Mouse (Mus musculus) lung, postnatal 4 days (tissue): Measurements from ENCODE around the gene Il7r.
"Not testable (repeated sequence)": the region's sequence is repeated elsewhere in the genome, so short reads cannot be mapped to it uniquely, and the experiment has no call there.

Experiments used
- DNase-seq, 2 experiments: peaks; one replicate each; pipeline ENCODE4 v3.0.0; 2021

Gene Il7r

DNA sequence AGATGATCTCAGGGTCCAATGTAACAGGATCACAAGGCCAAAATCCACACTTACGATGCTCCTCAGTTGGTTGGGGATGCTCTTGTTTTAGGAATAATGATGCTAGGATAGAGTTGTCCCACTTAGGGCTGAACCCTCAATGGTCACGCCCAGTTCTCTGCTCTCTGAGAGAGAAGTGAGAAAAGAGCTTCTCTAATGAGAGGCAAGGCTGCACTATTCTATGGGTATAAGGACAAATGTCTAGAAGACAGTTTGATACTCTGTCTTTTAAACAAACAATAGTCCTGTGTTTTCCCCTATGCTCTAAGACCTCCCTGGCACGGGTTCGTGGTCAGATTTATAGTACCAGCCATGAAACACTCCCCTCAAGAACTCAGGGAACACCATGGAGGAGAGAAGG lies at the start of gene Il7r:
Gene Il7r, minus strand, starts transcription at position 101 of the 400 bp plus-strand sequence.
- no peak for DNase-seq

DNA sequence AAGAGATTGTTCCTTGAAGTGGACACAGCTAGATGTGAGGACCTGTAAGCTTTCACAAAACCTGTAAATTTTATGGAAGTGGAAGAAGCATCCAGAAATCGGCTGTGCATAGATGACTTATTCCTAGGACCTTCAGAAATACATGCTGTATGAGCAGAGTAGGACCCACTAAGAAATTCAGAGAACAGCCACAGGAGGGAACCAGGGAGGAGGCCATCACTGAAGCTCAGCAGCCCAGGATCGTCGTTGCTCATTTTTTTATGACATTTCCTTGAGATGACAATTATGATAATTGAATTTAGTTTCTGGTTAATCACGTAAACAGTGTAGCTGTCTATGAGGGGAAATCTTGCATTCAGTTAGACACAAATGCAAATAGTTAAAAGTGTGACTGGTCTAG lies 47.3 kb upstream of the Il7r start:
- DNase-seq, result no peak

DNA sequence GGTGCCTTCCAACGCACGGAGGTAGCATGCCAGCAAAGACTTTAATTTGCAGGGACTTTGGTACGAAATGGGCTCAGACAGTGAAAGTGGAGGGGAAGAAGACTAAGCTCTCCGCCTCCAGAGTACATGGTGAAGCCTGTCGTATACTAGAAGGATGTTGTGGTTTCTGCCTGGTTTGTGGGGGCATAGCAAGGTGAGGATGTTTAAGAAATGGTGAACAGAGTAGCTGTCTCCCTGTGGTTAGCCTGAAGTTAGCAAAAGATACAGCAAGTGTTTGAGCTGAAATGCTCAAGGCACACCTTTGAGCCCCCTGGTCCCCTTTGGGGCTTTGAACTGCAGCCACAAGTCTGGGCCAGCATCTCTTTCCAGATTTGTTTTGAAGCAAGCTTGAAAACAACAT lies 44.8 kb upstream of the Il7r start:
- no peak for DNase-seq

DNA sequence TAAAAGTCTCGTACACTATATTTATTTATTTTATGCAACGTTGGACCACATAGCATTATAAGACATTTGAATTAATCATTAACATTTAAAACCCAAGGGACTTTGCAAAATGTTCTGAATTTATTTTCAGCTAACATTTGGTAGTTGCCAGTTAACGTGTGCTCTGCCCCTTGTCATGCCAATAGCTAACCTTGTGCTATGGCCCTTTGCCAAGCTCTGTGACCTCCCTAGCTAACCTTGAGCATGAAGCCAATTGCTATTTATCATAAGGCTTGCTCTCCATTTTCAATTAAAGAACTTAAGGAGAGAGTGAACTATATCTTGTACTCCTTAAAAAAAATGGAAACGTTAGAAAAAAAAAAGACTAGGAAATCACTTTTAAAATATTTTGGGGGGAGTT lies 43.4 kb upstream of the Il7r start:
- no peak for DNase-seq

DNA sequence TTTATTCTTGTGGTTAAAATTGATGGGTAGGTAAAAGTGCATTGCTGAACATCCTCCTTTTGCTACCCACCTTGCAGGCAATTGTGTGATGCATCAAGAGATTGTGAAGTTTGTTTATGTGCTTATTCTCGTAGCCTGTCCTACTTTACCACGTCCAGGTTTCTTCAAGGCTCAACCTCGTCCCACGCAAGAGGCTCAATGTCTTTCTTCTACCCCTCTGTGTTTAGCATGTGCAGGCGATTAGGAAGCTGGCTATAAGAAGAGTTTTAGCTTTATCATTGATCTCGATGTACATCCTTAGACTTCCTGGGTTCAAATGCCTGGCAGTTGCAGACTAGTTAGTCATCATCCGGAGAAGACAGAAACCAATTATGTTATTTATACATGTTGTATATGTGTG lies 42.7 kb upstream of the Il7r start:
- no peak for DNase-seq

DNA sequence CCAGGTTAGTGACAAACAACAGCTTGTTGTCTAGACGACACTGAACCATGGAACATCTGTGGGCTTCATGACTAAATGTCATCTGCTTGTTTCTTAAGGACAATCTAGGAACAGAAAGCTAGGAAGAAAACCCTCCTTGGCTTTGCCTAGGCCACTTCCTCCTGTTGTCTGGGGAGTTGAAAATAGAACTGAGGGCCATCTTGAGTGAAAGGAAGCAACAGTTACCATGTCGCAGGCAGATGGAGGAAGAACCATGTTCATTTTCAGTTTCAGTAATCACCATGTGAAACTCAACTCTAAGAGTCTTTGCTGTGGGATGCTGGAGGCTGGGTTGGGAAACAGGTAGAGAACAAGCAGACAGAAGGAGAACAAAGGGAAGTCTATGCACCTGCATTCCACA lies 41.9 kb upstream of the Il7r start:
- DNase-seq, result no peak

DNA sequence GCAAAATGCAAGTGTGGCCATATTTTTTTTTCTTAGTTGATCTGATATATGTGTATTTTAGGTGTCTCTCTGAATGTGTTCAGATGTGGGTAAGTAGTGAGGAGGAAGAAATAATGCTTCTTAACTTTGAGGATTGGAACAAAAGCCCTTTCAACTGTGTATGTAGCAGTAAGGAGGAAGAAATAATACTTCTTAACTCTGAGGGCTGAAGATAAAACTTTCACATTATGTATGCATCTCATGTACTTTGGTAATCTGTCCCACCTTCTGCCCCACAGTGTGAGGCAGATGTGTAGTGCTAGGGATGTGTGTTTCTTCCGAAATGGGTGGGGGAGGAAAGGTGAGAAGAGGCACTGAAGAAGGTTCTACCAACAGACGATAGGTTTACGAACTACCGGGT lies 37.3 kb upstream of the Il7r start:
- DNase-seq, result no peak

DNA sequence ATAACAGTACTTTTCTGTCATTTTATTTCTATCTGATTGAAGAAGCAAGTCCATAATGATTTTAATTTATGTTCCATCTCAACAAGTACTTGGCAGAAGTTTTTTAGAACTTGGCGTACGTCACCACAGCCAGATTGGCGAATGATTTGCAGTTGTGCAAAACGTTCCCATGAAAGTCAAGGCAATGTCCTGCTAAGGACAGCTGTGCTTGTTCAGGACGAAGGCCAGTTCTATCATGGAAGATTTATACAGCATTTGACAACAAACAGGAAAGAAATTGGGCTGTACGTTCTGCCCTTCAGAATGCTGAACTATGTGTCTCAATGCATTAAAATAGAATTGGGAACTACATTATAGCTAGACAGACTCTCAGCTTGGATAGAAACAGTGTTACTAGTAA lies 35.4 kb upstream of the Il7r start:
- DNase-seq, result no peak

DNA sequence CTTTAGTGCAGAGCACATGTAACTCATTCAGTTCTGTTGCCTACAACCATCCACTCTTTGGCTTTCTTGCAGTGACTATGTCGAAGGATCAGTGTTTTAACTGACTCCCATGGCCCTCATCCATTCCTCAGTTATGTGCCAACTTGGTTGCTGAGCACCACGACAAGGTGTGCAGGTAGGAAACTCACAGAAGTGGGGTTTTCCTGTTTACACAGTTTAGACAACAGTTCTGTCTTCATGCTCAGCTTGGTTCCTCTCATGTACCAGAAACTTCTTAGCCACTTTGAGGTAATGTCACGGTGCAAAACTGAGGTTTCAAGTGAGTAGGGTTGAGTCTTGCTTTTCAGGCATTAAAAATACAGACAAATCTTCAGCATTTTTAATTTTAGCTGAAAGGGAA lies 34.2 kb upstream of the Il7r start:
- no peak for DNase-seq

DNA sequence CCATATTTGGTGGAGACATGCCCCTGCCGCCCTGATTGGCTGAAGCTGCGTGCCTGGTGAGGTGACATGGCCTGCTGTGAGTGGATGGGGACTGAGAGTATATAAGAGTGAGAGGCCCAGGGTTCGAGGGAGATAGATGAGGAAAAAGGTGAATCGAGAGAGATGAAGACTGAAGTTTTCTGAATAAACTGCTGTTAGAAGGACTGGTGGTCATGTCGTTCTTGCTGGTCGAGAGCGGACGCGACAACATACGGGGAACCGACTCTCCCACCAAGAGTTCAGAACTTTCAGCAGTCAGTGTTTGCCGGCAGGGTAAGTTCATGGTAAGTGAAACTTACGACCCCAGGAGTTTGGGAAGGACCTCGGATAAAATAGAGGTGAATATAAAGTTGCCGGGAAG lies 27.3 kb upstream of the Il7r start:
- DNase-seq, result not testable (repeated sequence)

DNA sequence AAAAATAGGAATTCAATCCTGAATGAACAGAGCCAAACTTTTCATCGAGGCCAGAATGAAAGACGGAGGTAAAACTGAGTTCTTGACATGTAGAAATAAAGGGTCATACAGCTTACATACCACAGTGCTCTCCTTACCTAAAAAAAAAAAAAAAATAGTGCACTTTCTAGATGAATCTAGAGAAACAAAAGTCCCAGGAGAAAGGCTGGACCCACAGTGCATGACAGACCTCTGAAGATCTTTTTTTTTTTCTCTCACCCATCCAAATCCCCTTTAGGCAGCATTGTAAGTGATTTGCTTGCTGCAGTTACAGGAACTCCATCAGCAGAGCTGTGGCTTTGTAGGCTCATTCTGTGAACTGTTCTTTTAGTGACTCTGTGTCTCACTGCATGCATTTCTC lies 19.0 kb upstream of the Il7r start:
- DNase-seq, result no peak

DNA sequence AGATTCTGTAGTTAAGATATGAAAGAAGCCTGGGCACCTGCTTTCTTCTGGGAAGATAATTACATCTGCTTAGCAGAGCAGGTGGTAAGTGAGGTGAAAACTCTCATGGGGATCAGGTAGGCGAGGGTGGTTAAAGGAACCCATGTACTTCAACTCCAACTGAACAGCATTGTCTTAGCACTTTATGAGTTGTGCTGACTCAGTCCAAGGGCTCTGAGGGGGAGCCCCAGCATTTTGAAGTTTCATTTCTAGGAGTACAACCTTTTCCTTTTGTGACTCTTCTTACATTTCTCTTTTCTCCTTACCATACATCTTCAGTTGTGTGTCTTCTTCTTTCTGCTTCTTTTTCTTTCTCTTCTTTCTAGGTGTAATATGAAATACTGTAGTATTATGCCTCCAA lies 5.2 kb upstream of the Il7r start:
- DNase-seq, result no peak

DNA sequence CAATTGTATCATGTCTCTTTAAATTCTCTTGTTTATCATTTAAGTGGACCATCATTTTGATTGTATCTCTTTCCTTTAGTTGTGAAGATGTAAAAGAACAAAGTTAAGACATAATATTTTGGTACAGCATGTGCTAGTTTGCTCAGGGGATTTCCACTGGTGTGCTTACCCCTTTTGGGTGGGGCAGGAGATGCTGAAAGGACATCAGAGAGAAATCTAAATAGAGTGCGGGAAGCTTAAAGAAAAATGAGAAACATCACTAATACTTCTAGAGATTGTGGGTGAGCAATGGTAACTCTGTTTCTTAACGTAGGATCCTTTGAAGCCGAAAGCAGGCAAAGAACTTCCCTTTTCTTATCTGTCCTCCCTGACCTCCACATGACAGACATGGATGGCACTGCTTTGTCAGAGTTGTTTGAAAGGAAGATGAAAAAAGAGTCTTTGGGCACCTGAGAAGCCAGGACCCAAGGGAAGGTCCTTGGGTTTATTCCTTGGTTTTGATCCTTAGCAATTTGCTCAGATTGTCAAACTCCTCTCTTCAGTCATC lies 3.5 kb upstream of the Il7r start:
- DNase-seq, result no peak

DNA sequence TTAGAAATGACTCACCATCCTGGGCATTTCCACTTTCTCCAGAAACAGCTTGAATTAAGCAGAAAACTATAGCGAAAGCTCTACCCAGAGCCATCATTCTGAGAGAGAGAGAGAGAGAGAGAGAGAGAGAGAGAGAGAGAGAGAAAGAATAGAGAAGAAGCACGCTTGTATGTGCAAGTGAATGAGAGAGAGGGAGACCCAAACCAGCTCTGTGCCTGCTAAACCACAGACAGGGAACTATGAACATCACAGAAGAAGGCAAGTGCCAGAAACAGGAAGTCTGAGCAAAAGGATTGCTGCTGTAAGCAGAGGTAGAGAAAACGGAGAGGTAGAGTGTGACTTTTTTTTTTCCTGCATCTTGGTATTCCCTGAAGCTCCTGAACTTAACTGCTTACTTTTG lies 330 bp downstream of the Il7r start:
- DNase-seq, result no peak

DNA sequence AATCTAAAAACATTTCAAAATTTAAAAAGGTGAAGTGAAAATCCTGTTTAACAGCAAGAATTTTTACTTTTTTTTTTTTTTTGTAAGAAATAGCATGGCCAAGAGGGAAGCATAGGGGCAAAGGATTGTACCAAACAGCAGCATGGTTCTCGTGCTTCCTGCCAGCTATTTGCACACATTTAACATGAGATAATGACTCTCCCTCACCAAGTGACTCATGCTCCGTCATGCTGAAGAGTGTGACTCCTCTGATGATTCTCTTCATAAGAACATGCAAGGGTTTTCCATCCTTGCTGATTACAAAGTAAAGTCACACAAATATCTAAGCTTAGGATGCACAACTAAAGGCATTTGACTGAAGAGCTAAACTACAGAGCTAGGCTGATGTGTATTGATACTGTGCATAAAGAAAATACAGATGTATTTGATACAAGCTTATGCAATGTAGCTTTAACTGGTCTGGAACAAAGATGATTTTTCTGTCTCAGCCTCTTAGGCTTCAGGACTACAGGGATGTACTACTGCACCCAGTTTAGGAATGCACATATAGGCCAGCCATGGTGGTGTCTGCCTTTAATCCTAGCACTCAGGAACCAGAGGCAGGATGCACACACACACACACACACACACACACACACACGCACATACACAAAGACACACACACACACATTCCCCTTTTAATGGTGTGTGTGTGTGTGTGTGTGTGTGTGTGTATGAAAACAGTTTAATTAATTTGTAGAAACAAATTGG lies 1.6 kb downstream of the Il7r start:
- DNase-seq, result no peak

DNA sequence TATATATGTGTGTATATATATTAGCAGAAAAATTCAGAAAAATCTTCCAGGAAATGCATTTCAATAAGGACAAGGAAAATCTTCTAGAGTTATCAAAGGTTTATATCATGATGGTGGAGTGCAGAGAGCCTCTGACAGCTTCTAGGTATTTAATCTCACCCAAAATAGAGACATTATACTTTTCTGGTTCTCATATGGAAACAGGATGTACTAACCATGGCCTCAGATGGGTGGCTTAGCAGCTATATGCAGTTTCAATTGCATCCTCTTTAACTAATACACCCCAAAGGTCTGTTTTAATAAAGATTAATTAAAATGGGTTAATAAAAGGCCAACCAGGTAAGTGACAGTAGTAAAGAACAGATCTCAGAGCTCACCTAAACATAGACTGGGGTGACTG lies 3.6 kb downstream of the Il7r start:
- DNase-seq, result no peak

DNA sequence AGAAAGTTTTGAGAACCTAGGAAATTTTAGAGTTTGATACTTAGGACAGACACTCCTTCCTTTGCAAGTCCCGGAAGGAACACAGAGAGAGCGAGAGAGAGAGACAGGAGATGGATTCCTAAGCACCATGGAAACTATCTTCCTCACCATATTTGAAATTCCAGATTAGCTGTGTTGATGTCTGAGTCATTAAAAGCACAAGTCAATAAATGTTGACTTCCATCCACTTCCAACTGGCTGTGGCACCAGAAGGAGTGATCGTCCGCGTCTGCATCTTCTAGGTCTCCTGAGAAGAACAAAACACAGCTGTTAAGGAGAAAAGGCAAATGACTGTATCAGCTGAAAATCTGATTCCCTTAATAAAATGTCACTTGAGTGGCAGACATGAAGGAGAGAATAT lies 5.1 kb downstream of the Il7r start:
- no peak for DNase-seq

DNA sequence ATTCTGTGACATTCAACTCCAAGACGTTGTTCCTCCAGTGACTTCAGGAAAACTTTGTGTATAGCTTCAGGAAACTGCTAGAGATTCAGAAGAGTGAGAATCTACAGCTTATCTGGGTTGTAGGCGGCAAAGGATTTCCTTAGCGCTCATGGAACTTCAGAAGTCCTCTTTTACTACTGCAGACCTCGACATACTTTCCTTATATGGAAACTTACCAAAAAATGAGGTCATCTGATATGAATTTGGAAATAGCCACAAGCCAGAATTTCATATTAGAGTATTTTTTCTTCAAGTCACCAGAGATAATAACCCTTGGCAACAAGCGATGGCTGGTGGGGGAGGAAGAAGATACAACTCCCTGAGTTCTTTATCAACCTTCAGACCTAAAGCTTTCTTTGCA lies 6.0 kb downstream of the Il7r start:
- DNase-seq, result no peak

DNA sequence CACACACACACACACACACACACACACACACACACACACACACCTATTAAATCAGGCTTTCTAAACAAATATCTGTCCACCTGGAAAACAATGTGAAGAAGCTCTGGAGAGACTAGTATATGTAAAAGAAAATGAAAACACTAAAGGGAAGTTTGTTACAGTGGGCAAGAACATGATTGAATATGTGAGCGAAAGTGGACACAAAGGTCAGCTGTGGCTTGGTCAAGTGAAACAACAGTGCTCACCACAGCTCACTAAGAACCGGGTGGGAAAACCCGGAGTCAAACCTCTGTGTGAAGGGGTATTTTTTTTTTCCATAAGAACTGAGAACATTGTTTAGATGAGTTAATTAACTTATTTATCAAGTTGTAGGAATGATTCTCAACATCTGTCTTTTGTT lies 6.9 kb downstream of the Il7r start:
- no peak for DNase-seq

DNA sequence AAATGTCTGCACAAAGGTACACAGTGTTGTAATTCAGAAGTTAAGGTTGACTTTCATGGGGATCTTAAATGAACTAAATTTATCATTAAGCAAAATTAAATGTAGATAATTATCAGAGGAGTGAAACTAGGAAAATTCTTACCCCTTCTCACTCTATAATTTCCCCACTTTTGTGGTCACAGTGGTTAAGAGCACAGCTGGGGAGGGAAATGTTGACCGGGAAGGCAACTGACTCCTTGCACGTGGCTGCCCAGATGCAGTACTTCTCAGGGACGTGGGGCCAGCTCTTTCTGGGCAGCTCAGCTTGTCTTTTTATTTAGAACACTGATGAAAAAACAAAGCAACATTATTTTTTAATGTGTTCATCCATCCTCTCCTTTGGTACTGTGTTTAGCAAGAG lies 37.9 kb downstream of the Il7r start:
- no peak for DNase-seq

DNA sequence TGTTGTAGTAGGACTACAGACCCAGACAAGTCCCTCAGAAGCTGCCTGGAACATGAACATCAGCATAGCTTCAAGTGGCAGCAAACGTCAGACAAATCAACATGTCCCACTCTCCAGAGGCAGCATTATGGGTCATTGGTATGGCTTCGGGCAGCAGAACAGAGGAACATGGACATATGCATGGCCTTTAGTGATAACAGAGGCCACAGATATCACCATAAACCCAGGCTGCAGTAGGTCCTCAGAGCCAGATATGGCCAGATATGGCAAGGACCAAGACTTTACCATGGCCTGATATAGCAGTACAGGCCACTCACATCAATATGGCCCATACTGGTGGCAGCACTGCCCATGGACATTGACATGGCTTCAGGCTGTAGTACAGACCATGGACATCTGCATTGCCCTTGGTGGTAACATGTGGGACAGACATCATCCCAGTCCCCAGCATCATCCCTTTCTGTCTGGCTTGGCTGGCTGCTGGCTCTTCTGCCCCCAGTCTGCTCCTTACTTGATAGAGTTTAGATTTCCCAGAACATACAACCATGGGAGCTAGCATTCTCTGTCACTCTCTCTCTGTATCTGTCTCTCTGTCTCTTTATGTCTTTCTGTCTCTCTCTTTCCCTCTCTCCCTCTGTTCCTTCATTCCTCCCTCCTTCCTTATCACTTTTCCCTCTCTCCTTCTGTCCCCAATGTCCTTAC lies 40.4 kb downstream of the Il7r start:
- DNase-seq, result no peak

DNA sequence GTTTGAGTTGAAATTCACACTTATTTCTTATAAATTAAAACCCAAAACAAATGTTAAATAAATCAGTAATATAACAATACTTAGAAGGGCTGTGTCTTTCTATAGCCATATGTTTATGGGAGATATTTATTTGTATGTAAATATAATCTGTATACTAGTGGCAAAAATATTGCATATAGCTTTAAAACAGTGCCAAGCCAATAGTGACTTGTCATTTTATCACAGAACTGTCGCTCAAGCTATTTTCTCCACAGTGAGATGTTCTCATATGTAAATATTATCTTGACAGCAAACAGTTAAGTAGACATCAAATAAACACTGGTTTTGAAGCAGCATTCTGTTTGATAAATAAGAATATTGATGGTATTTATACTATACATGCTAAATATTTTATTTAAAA lies 56.8 kb downstream of the Il7r start:
- DNase-seq, result no peak

DNA sequence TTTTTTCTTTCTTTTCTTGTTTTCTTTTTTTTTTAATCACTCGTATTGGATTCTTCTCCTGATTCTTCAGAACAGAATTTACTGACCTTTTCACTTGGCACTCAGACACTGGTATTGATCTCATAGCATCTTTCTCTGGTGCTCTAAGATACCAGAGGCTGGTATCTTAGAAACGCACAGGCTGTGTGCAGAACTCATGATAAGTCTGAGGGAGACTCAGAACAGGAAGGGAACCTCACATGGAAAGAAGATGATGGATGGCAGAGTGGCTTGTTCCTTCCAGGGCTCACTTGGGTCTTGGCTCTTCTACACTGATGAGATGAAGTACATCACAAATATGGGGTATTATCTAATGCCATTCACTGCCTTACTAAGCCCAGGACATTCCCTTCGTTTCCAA lies 57.4 kb downstream of the Il7r start:
- DNase-seq, result no peak

DNA sequence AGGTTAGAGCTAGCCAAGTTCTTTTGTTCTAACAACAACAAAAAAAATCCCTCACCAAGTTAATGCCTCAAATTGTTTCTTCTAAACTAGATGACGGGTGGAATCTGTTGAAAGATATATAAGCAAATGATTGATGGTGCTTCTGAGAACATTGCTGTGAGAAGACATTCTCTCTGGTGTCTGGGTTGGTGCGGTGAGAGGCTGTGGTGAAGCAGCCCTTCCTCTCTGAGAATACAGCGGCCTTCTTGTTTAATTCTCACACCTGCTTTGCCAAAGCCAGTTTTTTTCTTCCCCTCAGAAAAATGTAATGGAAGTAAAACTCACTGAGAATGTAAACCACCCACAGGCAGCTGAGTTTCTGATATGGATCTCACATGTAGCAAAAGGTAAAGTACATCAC lies 57.8 kb downstream of the Il7r start:
- DNase-seq, result no peak
